Mouse (Mus musculus): ENCODE measurements around the gene 5330417H12Rik.

5330417H12Rik gene

GRCm38 (mm10) chr7:107625061-107625460, at the start of gene 5330417H12Rik:
5330417H12Rik (minus strand) TSS chr7:107625161.
- DNase-seq (ENCODE audit: low spot score) = no peak

GRCm38 (mm10) chr7:107668514-107668913, 43.6 kb upstream of the 5330417H12Rik start:
- DNase-seq (ENCODE audit: low spot score) = no peak

GRCm38 (mm10) chr7:107666262-107666902, 41.4 kb upstream of the 5330417H12Rik start:
- DNase-seq (ENCODE audit: low spot score) = no peak

- no peak for DNase-seq (ENCODE audit: low spot score)
Observed at GRCm38 (mm10) chr7:107665586-107666261, 40.8 kb upstream of the 5330417H12Rik start.

GRCm38 (mm10) chr7:107665221-107665585, 40.2 kb upstream of the 5330417H12Rik start:
- DNase-seq (ENCODE audit: low spot score) = no peak

- DNase-seq (ENCODE audit: low spot score) = no peak
Observed at GRCm38 (mm10) chr7:107664063-107665056, 39.4 kb upstream of the 5330417H12Rik start.

- no peak for DNase-seq (ENCODE audit: low spot score)
Observed at GRCm38 (mm10) chr7:107663621-107664020, 38.7 kb upstream of the 5330417H12Rik start.

- DNase-seq (ENCODE audit: low spot score) = no peak
Observed at GRCm38 (mm10) chr7:107661843-107662281, 36.9 kb upstream of the 5330417H12Rik start.

- DNase-seq (ENCODE audit: low spot score) = peak; percentile 76
Observed at GRCm38 (mm10) chr7:107661189-107661842, 36.4 kb upstream of the 5330417H12Rik start.

- DNase-seq (ENCODE audit: low spot score) = no peak
Observed at GRCm38 (mm10) chr7:107659186-107659918, 34.4 kb upstream of the 5330417H12Rik start.

- DNase-seq (ENCODE audit: low spot score) = no peak
Observed at GRCm38 (mm10) chr7:107656451-107656850, 31.5 kb upstream of the 5330417H12Rik start.

- no peak for DNase-seq (ENCODE audit: low spot score)
Observed at GRCm38 (mm10) chr7:107651821-107652220, 26.9 kb upstream of the 5330417H12Rik start.

GRCm38 (mm10) chr7:107649990-107650389, 25.0 kb upstream of the 5330417H12Rik start:
- DNase-seq (ENCODE audit: low spot score) = no peak

- DNase-seq (ENCODE audit: low spot score) = no peak
Observed at GRCm38 (mm10) chr7:107648937-107649688, 24.2 kb upstream of the 5330417H12Rik start.

GRCm38 (mm10) chr7:107644987-107645386, 20.0 kb upstream of the 5330417H12Rik start:
- no peak for DNase-seq (ENCODE audit: low spot score)

GRCm38 (mm10) chr7:107642586-107643275, 17.8 kb upstream of the 5330417H12Rik start:
- DNase-seq (ENCODE audit: low spot score) = peak; percentile 11

- DNase-seq (ENCODE audit: low spot score) = no peak
Observed at GRCm38 (mm10) chr7:107638026-107638425, 13.1 kb upstream of the 5330417H12Rik start.

GRCm38 (mm10) chr7:107637398-107637797, 12.4 kb upstream of the 5330417H12Rik start:
- DNase-seq (ENCODE audit: low spot score) = no peak

- DNase-seq (ENCODE audit: low spot score) = no peak
Observed at GRCm38 (mm10) chr7:107633201-107633600, 8.2 kb upstream of the 5330417H12Rik start.

- DNase-seq (ENCODE audit: low spot score) = no peak
Observed at GRCm38 (mm10) chr7:107628383-107628782, 3.4 kb upstream of the 5330417H12Rik start.
